Mouse (Mus musculus) thymus, postnatal 4 days (tissue): ENCODE measurements around the gene Mcf2l.

Source experiments
- DNase-seq: peaks from one replicate; pipeline ENCODE4 v3.0.0; 2021

Gene Mcf2l

DNA sequence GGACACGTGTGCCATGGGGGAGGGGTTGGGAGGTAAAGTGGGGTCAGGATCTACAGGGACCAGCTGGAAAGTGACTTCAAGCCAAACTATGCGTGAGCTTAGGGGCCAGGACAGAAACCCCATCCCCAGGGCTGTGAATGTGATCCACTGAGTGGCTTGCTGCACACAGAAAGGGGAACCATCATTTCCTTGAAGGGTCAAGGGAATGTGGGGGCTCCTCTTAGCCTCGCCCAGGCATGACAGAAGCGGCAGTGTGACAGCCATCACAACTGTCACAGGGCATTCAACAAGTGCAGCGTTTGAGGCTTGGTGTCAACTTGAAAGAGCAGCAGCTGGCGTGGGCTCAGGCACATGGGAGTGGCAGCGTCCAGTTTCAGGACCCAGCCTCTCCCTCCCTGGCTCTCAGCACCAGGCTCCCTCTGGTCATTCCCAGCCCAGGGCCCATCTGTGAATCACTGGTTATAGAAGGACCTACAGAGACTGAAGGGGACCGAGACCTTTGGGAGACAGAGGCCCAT lies 81.8 kb downstream of the Mcf2l start:
- DNase-seq = no peak

DNA sequence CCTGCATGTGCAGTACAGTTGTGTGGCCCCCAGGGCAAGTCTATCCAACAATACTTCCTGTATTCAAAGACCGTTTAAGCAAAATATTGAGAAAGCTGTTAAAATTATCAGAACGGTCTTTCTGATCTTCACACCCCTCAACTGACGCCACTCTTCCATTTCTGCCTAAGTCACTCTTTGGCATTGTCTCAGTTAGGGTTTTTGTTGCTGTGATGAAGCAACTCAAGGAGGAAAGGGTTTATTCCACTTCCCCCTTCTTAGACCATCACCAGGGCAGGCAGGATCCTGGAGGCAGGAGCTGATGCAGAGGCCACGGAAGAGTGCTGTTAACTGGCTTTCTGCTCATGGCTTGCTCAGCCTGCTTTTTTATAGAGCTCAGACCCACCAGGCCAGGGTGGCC lies 82.3 kb downstream of the Mcf2l start:
- no peak for DNase-seq

DNA sequence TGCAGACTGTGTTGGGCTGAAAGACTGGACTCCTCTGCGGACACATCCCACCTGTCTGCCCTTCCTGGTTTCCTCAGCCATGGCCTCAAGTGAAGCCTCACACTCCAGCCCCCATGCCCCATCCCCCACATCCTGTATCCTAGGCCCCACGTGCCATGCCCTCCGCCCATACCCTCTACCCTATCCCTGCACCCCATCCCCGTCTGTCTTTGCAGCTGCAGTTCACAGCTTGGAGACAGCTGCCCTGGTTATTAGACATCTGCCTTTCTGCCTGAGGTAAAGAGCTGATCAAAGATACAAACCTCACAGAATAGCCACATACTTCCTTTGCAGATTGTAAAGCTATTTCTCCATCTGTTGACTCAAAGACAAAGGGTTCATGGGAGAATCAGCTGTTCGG lies 83.3 kb downstream of the Mcf2l start:
- DNase-seq = peak; percentile 69

DNA sequence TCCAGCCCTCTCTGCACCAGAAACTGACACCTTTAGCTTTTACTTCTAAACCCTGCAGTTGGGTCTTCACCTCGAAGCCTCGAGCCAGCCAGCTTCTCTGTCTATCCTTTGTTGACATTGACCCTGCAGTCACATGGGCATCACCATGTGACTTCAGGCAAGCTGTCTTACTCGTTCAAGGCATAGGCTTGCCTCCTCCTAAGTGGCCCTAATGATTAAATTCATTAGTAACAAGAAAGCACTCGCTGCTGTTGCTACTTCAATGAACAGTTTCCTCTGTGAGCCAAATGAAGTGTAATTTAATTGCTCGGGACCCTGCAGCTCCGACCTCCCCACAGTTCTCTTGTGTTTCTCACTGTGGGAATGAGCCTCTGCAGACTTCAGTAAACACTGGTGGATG lies 83.8 kb downstream of the Mcf2l start:
- DNase-seq = peak; percentile 33

DNA sequence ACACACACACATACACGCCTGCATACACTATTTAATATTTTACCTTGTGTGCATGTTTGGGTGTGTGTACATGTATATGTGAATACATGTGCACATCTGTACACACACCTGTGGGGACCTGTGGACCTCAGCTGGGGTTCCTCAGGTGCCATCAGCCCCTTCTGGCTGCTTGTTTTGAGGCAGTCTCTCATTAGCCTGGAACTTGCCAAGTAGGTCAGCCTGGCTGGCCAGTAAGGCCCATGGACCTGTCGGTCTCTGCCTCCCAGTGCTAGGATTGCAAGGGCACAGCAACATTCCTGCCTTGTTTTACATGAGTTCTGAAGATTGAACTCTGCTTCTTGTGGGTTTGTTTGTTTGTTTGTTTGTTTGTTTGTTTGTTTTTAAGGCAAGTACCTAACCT lies 87.0 kb downstream of the Mcf2l start:
- DNase-seq = no peak

DNA sequence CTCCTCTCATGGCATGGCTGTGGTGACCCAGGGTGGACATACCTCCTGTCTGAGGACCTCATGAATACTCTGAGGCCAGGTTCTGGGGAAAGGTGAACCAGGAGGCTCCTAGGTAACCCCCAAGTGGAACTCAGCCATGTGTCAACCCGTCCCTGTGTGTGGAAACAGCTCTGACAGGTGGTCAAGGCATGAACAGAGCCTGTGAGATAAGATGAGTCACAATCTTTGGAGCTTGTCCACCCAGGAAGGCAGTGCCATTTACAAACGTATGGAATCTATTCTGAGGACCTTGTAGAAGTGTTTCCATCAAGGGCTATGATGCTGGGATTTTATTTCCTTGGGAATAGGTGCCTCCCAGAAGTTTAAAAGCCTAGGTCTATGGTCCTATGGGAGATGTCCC lies 87.6 kb downstream of the Mcf2l start:
- no peak for DNase-seq

DNA sequence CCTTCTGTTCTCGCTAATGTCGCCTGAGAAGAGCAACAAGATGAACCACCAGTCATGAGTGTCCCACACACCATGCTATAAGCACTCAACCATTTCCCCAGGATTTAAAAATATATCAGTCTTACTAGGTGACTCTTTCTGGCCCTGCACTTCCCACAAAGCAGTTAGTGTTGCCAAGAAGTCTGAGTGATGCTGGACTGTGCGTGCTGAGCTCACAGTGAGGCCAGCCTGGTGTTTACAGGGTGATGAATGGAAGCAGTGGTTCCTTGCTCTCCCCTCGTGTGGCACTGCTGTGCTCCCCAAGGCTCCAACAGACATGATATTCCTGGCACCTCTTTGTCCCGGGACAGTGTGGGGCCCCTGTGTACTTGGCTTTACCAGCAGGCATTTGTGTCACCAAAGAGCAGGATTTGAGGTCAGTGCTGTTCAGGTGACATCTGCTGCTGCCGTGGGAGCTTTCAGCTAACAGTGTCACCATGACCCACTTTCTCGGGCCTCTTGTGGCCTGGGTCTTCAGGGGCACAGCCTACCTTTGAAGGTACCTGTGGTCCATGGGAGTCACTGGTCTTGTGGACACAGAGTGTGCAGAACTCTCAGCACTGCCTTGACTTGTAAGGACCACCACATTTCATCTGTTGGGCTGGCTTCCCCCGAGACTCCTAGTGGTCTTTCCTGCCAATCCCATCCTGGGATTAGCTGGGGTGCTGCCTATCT lies 88.4 kb downstream of the Mcf2l start:
- no peak for DNase-seq

DNA sequence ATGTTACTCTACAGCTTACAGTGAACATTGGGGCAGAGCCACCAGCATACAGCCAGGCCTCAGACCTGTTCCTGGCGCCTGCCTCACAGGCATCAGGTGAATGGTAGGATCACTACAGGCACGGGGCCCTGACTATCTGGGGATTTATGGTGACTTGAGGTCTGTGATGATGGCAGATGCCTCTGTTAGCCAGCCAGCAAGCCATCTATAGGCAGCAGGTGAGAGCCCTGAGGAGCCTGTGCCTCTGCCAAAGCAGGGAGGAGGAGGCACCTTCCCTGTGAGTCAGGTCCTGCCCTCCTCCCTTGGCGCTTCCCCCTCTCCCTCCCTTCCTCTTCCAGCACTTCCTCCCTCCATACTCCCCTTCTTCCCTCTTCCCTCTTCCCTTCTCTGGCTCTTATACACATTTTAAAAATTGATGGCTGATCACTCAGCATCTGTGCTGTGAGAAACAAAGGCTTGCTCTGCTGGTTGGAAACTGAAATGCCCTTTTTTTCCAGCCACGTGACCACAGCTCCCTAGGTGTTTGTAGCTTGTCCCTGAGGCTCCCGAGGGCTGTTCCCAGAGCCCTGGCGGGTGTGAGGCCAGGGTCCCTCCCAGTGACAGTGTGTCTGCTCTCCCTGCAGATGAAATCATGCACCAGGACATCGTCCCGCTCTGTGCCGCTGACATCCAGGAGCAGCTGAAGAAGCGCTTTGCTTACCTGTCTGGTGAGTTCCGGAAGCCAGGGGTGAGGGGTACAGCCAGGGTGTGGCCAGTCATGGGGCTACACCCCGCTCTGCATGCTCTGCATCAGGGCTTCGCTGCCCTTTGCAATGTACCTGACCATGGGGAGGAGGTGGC lies 89.2 kb downstream of the Mcf2l start:
- DNase-seq = no peak

DNA sequence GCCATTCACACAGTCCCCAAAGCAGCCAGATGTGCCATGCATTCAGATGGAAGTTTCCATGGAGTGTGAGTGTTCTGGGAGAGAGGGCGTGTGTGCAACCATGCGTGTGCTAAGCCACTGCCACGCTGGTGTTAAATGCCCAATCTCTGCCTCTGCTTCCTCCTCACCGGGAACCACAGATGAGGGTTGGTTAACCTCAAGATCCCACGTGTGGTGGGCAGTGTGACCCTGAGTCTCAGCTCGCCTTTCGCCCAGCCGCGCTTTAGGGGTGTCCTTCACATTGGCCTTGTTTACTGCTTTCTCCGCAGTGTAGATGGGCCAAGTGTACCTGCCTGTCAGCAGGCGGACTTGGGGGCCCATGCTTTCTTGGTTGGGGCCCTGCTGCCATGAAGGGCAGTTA lies 102.7 kb downstream of the Mcf2l start:
- no peak for DNase-seq

DNA sequence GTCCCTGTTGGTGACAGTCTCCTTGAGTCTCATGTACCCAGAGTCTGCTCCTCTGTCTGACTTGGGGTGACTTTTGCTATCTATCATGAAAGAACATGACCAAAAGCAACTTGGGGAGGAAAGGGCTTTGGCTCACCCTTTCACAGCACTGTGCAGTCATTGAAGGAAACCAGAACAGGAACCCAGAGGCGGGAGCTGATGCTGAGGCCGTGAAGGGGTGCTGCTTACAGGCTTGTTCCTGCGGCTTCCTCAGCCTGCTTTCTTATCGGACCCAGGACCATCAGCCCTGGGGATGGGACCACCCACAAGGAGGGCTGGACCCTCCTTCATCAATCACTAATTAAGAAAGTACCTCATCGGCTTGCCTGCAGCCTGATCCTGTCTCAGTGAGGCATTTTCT lies 103.1 kb downstream of the Mcf2l start:
- no peak for DNase-seq

DNA sequence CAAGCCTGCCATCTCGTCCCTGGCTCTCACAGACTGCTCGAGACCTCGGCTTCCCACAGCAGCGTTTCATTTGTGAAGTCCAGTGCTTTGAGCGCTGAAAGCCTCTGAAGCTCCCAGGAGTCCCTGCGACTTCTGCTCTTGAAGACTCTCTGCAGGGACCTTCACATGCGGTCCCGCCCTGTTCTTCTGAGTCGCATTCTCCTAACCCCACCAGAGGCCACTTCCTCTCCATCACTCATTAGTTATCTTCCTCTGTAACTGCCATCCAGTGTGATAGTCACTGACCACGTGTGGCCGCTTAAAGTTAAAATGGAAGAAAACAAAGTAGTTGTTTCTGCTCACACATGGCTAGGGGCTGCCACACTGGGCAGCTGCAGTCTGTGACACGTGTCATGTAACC lies 103.7 kb downstream of the Mcf2l start:
- no peak for DNase-seq

DNA sequence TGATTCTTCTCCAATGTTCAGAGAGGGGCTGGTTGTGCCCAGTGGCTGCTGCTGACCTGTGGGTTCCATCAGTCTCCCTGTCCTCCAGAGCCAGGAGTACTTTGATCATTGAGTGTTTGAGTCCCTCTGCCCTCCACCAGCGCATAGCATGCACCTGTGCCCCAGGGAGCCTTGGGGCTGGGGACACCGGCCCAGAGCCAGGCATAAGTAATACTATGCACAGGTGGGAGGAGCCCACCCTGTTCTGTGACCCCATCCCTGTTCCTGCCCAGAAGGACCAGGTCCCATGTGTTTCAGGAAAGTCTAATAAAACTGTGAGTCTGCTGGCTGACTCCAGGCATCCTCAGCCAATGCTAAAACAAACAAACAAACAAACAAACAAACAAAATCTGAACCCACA lies 104.7 kb downstream of the Mcf2l start:
- DNase-seq = no peak

DNA sequence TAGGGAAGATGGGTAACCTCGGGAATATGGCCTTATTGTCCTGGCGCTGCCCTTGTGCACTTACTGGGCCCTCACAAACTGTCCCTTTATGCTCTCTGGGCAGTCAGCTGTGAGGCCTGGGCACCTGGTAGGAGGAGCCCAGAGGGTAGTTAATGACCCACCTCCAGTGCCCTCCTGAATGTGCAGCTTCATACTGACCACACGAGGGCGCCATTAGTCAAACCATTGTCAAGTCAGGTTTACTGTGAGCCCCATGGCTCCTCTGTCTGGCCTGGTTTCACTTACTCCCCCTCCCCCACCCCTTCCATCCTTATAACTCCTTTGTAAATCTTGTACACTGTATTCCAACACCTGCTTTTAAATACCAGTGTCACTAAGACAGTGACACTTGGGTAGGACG lies 105.1 kb downstream of the Mcf2l start:
- DNase-seq = peak; percentile 80

DNA sequence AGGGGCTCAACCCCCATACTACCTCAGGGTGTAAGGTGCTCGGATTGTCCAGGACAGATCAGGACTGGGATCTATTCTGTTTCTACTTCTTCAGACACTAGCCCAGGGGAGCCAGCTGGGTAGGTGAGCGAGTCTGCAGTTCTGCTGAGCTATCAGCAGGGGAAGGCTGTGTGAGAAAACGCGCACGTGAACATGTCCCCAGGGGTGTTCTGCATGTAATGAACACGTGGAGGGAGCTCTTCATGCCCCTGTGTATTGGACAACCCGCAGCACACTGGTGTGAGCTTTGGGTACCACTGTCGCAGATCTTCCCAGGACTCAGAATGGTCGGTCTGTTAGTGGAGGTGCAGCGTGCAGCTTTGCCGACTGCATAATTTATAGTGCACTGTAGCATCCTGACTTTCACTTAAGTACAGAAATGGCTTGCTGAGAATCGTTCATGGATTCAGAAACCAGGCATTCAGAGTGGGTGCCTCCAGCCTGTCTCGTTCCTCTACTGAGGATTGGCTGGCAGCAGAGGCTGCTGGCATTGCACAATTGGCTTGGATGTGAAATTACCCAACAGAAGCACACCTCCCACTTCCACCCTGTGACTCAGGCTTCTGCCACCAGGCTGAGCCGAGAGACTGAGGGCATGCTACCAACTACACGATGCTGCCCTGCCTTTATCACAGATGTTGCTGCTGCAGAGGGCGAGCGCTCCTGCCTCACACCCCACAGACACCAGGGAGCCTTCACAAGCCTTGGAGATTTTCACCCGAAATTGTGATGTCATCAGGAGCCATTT lies 110.3 kb downstream of the Mcf2l start:
- no peak for DNase-seq

DNA sequence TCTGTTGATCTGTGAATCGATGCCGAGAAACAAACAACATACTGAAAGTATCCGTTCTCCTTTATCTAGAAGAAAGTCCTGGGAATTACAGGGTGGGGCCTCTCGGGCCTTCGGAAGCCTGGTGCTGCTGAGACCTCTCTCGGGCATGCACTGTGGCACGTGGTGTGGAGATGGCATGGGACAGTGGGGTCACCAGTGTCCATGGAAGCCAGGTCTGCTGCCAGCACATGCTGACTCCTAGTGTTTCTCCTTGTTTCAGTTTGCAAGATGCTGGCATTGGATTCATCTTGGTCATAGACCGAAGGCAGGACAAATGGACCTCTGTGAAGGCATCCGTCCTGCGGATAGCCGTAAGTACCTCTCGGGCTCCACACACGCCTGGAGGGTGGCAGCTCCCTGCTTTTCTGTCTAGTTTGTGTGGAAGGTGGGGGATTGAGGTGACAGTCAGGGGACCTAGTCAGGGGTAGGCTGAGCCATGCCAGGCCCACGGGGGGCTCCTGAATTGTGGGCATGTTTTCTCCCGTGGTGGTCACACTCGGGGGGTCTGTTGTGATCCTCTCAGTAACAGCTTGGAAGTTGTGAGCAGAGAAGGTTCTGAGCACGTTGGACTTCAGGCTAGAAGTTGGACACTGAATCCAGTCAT lies 111.1 kb downstream of the Mcf2l start:
- no peak for DNase-seq

DNA sequence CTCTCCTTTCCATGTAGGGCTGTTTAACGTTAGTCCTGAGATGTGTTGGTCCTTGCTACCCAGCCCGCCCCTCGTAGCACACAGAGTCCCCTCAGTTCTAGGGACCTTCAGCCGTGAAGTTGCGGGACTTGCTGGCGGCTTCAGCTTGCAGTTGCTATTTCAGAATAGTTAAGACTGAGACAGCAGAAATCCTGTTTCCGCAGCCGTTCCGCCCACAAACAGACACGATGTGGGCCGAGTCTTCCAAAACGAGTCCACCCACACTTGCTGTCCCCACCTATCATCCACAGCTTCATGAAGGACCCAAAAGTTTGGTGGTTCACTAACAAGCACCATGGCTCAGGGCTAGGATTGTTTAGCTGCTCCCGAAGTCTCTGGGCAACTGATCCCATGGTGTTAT lies 111.7 kb downstream of the Mcf2l start:
- DNase-seq = no peak

DNA sequence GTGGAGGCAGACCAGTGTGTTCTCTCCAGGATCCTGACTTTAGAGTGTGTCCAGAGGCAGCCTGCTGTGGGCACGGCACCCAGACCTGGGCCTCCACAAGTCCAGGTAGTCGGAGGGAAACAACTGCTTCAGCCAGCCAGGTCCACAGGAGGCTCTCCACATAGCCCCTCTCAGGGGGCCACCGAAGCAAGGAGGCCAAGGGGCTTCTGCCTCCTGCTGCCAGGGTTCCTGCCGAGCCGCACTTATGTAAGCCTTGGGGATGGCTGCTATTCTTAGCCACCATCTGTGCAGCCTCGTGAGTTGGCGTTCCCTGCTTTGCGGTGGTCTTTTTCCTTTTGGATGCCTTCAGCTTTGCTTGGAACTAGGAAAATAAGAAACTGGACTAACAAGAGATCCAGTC lies 114.0 kb downstream of the Mcf2l start:
- no peak for DNase-seq

DNA sequence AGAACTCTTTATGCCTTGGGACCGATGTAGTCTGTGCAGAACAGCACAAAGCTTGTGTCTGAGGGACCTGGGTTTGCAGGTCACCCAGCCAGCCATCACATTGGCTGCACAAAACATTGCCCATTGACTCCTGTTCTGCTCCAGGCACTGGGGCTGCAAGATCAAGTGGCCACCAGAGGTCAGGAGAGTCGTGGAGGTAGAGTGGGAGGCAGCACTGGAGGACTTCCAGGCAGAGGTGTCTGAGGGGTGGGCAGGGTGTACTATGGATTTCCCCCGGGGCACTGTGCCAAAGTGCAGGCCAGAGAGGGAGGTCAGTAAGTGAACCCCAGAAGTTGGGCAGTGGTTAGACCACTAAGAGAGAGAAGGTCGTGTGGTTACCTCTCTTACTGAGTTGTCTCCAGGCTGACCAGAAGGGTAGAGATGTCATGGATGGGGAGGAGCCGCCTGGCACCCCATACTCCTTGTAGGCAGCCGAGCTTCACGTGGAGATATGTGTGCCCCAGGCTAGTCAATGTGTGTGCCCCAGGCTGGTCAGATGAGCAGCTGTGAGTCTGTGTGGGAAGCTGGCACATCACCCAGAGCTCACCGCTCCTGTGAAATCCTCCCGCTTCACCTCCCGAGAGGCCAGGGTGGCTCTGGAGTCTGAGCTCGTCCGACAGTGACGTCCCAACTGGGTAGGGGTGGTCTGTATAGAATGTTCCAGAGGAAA lies 115.3 kb downstream of the Mcf2l start:
- DNase-seq = peak; percentile 28

DNA sequence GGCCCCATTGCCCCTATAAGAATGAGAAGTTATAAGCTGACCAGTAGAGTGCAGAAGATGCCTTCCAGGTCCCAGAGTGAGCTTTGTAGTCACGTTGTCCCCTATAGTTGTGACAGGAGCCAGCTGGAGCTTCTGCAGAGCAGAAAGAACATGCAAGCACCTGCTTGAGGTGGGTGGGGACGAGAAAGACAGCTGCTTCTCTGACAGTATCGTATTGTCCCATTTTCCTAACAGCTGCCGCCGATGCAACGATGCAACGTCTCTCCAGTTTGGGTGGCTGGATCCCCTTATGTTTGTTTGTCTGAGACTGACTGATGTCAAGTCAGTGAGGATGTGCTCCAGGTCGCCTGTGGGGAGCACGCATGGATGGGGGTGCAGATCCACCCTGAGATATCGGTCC lies 117.8 kb downstream of the Mcf2l start:
- no peak for DNase-seq

DNA sequence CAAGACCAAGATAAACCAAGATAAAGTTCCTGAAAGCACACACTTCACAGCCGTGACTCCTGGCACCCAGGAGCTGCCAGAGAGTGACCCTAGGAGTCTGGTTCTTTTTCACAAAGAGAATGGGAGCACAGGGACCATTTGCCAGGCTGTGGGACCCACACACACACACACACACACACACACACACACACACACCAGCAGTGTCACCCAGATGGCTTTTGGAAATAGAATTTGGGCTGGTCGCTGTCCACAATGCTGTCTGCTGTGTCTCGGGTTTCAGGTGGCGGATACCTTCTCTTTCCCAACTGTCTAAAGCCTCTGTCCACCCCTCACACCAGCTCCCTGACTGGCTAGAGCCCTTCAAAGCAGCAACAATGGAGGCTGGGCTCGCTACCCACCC lies 120.9 kb downstream of the Mcf2l start:
- no peak for DNase-seq

DNA sequence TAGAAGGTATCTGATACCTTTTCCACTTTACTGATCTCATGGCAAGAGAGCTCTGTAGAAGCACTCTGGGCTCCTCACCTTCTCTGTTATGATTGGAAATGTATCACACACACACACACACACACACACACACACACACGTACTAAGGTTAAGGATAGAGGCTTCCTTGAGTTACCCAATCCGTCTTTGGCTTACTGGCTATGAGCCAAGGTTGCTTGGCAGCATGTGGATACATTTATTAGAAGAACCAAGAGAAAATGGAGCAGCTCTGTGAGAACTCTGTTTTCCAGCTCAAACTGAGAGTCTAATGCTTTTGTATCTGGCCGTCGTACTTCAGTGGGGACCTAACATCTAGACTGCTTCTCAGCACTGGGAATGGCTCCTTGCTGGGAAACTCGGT lies 121.9 kb downstream of the Mcf2l start:
- DNase-seq = no peak

DNA sequence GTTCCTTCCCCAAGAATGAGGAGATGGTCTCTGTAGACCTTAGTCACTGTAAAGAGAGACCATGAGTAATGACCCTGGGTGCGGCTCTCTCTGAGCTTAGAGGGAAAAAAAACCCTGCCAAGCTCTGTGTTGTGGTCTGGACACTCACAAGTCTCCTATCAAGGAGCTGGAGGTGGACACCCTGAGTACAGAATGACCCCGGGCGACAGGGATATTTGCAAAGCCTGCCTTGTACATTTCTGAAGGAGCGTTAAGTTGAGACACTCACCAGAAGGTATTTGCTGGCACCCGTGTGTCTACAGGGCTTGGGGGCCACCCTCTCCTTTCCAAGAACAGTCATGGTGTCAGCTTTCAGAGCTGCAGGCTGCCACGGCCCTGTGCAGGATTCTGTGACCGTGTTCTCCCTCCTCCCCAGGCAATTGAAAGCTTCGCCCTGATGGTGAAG lies 123.2 kb downstream of the Mcf2l start:
- no peak for DNase-seq
